Mouse (Mus musculus): ENCODE data around the gene Depp1.
A peak's percentile ranks its signal among the peaks of the same experiment; 100 is the strongest.
"Not testable (repeated sequence)": the region's sequence is repeated elsewhere in the genome, so short reads cannot be mapped to it uniquely, and the experiment has no call there.

Gene Depp1

GRCm38 (mm10) chr6:116650406-116650805, at the start of gene Depp1:
Gene Depp1, plus strand, starts transcription at chr6:116650609.
- no peak for DNase-seq (ENCODE audit: low read depth)

GRCm38 (mm10) chr6:116600969-116601368, 49.4 kb upstream of the Depp1 start:
- DNase-seq (ENCODE audit: low read depth) = not testable (repeated sequence)

DNA sequence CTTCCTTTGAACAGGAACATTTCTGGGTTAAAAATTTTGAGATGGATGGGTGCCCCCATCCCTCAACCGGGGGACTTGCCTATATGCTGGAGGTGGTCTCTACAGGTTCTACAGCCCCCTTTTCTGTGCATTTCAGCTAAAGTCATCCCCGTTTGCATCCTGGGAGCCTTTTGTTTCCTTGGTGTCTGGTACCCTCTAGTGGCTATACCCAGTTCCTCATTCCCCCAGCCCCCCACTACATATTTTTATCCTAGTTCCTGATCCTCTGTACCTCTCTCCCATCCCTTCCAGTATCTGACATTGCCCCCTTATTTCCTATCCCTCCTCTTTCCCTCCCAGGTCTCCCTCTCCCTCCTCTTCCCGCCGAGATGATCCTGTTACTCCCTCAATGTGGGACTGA, 43.2 kb upstream of the Depp1 start:
- DNase-seq (ENCODE audit: low read depth) = no peak

- DNase-seq (ENCODE audit: low read depth) = no peak
Measured at GRCm38 (mm10) chr6:116615719-116616118, 34.7 kb upstream of the Depp1 start.

DNA sequence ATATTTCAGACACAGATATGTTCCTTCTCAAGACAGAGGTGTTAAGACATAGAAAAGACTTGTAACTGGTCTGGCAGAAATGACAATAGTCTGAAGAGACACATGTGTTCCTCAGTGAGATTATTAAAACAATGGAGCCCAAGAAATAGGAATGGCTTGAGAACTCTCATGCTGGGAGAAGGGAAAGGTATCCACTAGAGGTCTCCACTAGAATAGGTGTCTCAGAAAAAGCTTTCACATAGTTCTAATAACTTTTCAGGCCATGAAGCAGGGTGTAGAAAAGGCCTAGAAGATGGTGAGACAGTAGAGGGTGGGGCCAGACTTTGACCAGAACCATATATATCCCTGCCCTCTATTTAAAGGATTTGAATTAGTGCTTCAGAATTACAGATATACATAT, 32.3 kb upstream of the Depp1 start:
- no peak for DNase-seq (ENCODE audit: low read depth)

DNA sequence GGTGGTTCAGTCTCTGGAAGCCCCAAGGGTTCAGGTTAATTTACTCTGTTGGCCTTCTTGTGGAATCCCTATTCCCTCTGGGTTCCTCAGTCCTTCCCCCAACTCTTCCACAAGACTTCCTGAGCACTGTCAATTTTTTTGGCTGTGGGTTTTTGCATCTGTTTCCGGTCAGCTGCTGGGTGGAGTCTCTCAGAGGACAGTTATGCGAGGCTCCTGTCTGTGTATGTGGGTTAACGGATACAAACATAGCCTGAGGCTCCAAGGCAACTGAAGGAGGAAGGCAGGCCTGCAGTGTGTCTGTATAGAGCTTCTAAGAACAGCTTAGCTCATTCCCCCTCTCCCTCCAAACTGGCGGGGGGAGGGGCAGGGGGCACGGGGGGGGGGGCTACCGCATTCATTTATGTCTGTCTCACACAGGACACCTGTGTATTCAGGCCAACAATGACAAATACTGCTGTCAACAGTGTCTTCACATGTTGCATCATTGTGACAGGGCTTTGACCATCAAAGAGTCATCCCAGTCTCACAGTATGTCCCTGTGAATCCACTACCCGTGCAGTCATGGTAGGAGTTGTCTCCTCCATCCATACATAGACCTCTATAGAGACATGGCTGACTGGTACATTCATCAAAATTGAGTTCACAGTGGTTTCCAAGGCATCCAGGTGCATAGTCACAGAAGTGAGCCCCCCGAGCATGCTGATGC, 28.9 kb upstream of the Depp1 start:
- no peak for DNase-seq (ENCODE audit: low read depth)

DNA sequence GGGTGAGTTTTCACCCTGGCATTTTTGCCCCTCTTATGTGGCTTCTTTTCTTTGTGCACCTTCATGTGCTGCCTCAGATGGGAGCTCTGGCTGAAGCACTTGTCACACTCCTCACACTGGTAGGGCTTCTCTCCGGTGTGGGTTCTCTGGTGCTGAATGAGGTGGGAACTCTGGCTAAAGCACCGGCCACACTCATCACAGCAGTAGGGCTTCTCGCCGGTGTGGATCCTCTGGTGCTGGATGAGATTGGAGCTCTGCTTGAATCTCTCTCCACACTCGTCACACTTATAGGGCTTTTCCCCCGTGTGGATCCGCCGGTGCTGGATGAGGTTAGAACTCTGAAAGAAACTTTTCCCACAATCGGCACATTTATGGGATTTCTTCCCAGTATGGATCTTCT, 24.0 kb upstream of the Depp1 start:
- DNase-seq (ENCODE audit: low read depth) = not testable (repeated sequence)

DNA sequence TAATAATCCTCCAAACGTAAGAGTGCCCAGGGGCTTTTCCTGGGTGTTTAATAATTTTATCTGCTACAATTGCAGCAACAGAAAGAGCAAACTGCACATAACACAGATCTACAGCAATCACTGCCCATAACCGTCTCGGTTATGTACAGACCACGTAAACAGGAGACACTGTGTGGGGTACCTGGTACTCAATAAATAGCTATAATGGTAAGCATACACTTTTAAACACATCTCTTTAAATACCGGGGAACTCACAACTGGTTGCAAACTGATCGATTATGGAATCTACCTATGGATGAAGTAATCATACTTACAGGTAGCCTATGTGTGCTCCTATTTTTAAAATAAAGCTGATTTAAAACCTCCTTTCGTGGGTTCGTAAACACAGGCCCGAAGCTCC, 22.3 kb upstream of the Depp1 start:
- DNase-seq (ENCODE audit: low read depth) = no peak

DNA sequence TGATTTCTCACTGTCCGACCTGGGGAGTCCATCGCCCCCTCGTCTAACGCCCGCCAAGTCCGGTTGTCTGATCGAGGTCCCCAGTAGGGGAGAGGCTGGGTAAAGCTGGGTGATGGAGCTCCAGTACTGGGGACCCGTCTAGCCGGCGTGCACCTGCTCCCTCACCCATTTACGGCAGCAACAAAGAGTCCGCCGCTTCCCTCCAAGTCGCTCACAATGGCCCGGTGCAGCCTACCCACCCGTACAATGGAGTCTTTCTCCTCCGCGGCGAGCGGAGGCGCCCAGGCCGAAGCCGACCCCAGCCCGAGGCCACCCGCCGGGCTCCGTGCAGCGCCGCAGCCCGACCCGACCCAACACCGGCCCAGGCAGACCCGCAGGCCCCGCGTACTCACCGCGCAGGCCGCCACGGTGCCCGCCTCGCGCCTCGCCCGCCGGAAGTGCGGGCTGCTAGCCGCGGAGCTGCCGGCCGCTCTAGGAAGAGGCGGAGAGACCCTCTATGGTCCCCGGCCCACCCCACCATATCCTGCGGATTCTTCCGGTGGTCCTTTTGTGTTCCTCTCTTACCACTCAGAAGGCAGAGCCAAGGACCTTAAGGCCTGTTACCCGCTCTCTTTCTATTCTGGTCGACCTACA, 21.8 kb upstream of the Depp1 start, which contains the start of gene Zfp422:
Gene Zfp422, minus strand, starts transcription at position 461 of the 633 bp plus-strand sequence.
- peak; percentile 70 for DNase-seq (ENCODE audit: low read depth)

GRCm38 (mm10) chr6:116629766-116630165, 20.6 kb upstream of the Depp1 start:
- no peak for DNase-seq (ENCODE audit: low read depth)

GRCm38 (mm10) chr6:116632129-116632528, 18.3 kb upstream of the Depp1 start:
- DNase-seq (ENCODE audit: low read depth) = peak; percentile 77

DNA sequence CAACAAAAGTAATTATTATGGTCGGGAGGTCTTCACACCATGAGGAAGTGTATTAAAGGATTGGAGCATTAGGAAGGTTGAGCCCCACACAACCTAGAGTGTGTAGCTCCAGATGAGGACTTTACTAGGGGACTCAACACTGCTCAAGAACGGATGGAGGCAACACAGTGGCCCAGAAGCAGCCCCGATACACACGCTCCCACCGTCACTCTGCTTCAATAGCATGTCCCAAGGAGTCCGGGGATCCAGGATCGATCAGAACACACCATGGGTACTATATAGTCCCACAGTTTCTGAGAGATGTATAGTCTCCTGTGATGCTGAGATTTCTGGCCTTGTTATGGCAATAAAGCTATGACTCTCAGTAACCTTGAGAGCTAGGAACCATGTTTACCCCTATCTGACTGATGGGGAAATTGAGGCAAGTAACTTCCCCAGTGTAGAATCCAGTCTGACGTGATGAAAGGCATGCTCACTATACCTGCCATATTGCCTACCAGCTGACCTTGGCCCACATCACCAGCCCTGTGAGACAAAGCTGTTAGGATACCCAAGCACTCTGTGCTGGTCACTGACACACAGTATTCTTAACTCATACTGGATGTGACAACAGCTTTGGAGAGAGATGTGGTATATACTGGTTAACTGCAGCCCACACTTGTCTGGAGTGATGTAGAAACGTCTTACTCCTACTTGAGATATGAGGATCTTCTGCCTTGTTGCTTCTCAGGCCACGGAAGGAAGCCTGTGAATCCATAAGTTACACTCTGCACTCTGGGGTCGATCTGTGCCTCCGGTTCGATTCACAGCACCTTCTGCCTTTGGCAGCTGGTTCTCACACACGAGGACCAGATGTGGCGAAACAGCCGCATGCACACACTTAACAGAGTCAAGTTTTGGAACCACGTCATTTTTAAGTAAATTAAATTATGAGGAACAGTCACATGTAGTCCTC, 16.4 kb upstream of the Depp1 start:
- DNase-seq (ENCODE audit: low read depth) = no peak

GRCm38 (mm10) chr6:116635251-116636180, 14.9 kb upstream of the Depp1 start:
- no peak for DNase-seq (ENCODE audit: low read depth)

DNA sequence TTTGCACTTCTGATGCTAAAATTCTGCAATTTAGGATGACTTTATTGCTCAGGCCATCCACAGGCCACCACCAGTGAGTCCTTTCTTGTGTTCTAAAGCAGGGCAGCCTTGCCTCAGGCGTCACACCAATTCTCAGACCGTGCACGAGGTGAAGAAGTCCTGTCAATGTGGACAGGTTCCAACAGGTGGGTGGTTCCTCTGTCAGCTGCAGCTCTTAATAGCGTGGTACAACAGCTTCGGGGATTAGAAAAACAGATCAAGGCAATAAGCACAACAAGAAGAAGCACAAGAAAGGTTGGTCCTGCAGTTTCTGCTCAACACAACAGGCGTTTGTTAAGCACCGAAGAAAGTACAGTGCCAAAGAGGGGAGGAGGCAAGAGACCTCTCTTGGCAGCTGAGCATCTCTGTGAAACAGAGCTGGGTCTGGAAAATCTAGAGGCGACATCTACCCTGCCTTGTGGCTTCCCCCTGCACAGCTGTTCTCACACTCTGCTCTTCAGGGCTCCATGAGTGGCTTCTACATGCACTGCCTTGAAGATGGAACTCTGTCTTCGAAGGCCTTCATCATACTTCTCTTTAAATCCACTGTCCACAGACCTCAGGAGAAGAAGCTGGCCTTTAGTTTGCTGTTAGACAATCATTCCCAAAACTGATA, 13.7 kb upstream of the Depp1 start:
- DNase-seq (ENCODE audit: low read depth) = no peak

DNA sequence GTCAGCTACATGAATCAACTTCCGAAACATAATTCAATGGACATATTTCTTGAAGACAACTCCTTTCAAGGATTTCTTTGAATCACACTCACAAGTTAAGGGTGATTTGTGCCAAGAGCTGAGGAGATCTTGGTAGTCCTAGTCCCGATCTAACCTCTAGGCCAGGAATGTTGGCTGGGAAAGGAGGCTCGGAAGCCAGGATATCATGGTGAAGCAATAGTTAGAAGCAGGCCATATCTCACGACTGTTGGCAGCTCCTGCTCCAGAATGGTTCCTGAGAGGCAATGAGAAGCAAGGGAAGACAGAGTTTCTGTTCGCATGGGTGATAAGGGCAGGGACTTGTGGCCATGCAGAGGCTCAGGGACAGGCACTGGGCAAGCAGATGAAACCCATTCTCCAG, 12.9 kb upstream of the Depp1 start:
- no peak for DNase-seq (ENCODE audit: low read depth)

GRCm38 (mm10) chr6:116638871-116639270, 11.5 kb upstream of the Depp1 start:
- DNase-seq (ENCODE audit: low read depth) = no peak

- no peak for DNase-seq (ENCODE audit: low read depth)
Measured at GRCm38 (mm10) chr6:116639663-116640062, 10.7 kb upstream of the Depp1 start.

GRCm38 (mm10) chr6:116642942-116643341, 7.5 kb upstream of the Depp1 start:
- DNase-seq (ENCODE audit: low read depth) = no peak

DNA sequence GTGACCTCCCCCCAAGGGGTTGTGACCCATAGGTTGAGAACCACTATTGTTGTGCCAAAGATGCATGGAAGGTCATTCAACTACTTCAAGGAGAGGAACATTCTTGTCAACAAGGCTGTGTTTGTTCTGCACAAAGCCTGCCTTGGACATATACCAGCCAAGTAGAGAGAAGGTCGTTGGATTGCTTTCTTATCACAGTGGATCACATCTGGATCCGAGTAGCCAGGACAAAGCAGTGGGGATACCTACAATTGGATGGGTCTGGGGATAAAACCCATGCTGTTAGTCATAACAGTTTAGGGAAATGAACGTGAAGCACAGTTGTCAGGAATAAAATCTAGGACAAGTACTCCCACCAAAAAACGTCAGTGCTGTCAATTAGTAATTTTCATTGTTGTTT, 6.5 kb upstream of the Depp1 start:
- no peak for DNase-seq (ENCODE audit: low read depth)

- no peak for DNase-seq (ENCODE audit: low read depth)
Measured at GRCm38 (mm10) chr6:116644335-116644734, 6.1 kb upstream of the Depp1 start.

DNA sequence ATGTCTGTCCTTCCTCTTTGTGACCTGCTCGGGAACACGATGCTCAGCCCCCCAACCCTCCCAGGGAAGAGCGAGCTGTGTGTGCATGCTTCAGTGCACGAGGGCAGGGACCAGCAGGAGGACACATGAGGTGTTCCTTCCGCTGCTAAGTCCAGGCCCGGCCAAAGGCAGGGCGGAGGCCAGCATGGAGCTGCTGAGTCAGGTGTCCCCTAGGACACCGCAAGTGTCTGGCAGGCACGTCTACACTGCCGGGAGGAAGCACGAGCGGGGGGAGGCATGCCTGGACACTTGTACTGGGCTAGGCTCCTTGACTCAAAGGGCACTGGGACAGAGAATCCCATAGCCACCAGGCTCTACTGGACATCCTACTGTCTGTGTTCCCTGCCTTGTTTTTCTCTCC, 2.6 kb upstream of the Depp1 start:
- no peak for DNase-seq (ENCODE audit: low read depth)

All from naive thymus-derived CD4-positive, alpha-beta T cell, adult 2 months (primary cell).